Mouse (Mus musculus): ENCODE data around the gene Tnfsf14. TPM values are rescaled to one million over a fixed set of nuclear protein-coding genes. Genes with fewer than 3 reads are reported as not detected.

Tnfsf14 gene
- polyA plus RNA-seq, 1 experiment from 2014 or later: 0.08 TPM

Small RNA genes within 50 kb of the gene (microRNA-seq; reads per million reads assigned to microRNA genes)
- gene Mir6978 (ENCODE audit: borderline number of aligned reads): not detected

Other genes starting within 250 kb of the Tnfsf14 start
- 1.3 and 2.4 TPM in 2 replicates for gene Acer1, start 212.1 kb downstream of the Tnfsf14 start, polyA plus RNA-seq (2014; fragmentation: Nextera tagmentation; extraction: Ambion mirVana)
- 140 and 142 TPM in 2 replicates for gene Clpp, start 203.9 kb downstream of the Tnfsf14 start, polyA plus RNA-seq (2014; fragmentation: Nextera tagmentation; extraction: Ambion mirVana)
- 35.7 and 39.8 TPM in 2 replicates for gene Alkbh7, start 196.8 kb downstream of the Tnfsf14 start, polyA plus RNA-seq (2014; fragmentation: Nextera tagmentation; extraction: Ambion mirVana)
- 0.84 TPM in 1 of 2 replicates, not detected in the other for gene Pspn, start 194.2 kb downstream of the Tnfsf14 start, polyA plus RNA-seq (2014; fragmentation: Nextera tagmentation; extraction: Ambion mirVana)
- 55.4 and 55.5 TPM in 2 replicates for gene Gtf2f1, start 182.9 kb downstream of the Tnfsf14 start, polyA plus RNA-seq (2014; fragmentation: Nextera tagmentation; extraction: Ambion mirVana)
- gene Gm17949, start 182.7 kb downstream of the Tnfsf14 start, polyA plus RNA-seq (2014; fragmentation: Nextera tagmentation; extraction: Ambion mirVana): 0.19 and 0.41 TPM in 2 replicates
- gene Khsrp, start 162.7 kb downstream of the Tnfsf14 start, polyA plus RNA-seq (2014; fragmentation: Nextera tagmentation; extraction: Ambion mirVana): 43.5 and 44.9 TPM in 2 replicates
- gene Slc25a41, start 152.5 kb downstream of the Tnfsf14 start, polyA plus RNA-seq (2014; fragmentation: Nextera tagmentation; extraction: Ambion mirVana): not detected in 2 replicates
- gene Crb3, start 135.1 kb downstream of the Tnfsf14 start, polyA plus RNA-seq (2014; fragmentation: Nextera tagmentation; extraction: Ambion mirVana): 5.5 and 8.1 TPM in 2 replicates
- gene Slc25a23, start 134.3 kb downstream of the Tnfsf14 start, polyA plus RNA-seq (2014; fragmentation: Nextera tagmentation; extraction: Ambion mirVana): 6.9 and 7.8 TPM in 2 replicates
- gene Dennd1c, start 115.7 kb downstream of the Tnfsf14 start, polyA plus RNA-seq (2014; fragmentation: Nextera tagmentation; extraction: Ambion mirVana): 1.6 and 2.1 TPM in 2 replicates
- 22.9 and 28.7 TPM in 2 replicates for gene Tubb4a, start 106.4 kb downstream of the Tnfsf14 start, polyA plus RNA-seq (2014; fragmentation: Nextera tagmentation; extraction: Ambion mirVana)
- gene Tnfsf9, start 88.9 kb downstream of the Tnfsf14 start, polyA plus RNA-seq (2014; fragmentation: Nextera tagmentation; extraction: Ambion mirVana): 4.1 and 5.0 TPM in 2 replicates
- gene Cd70, start 44.4 kb downstream of the Tnfsf14 start, polyA plus RNA-seq (2014; fragmentation: Nextera tagmentation; extraction: Ambion mirVana): not detected in 2 replicates
- 2.0 and 4.6 TPM in 2 replicates for gene C3, start 34.0 kb upstream of the Tnfsf14 start, polyA plus RNA-seq (2014; fragmentation: Nextera tagmentation; extraction: Ambion mirVana)
- 36.9 and 37.1 TPM in 2 replicates for gene Gpr108, start 54.3 kb upstream of the Tnfsf14 start, polyA plus RNA-seq (2014; fragmentation: Nextera tagmentation; extraction: Ambion mirVana)
- gene Trip10, start 55.3 kb upstream of the Tnfsf14 start, polyA plus RNA-seq (2014; fragmentation: Nextera tagmentation; extraction: Ambion mirVana): 32.3 and 36.0 TPM in 2 replicates
- gene Vav1, start 84.9 kb upstream of the Tnfsf14 start, polyA plus RNA-seq (2014; fragmentation: Nextera tagmentation; extraction: Ambion mirVana): 4.0 and 4.8 TPM in 2 replicates
- gene Adgre1, start 164.5 kb upstream of the Tnfsf14 start, polyA plus RNA-seq (2014; fragmentation: Nextera tagmentation; extraction: Ambion mirVana): 9.8 and 11.5 TPM in 2 replicates